Mouse (Mus musculus) cerebellum, adult 2 months (tissue): ENCODE data around the gene Kcne2. TPM values are rescaled to one million over a fixed set of nuclear protein-coding genes. Genes with fewer than 3 reads are reported as not detected.

ENCODE experiments used
- DNase-seq, 2 experiments: peaks; one replicate each; pipeline ENCODE4 v3.0.0; 2021
- H3K27ac ChIP-seq: fragments of 200-500 bp; 2 replicates; pipeline ENCODE4 v1.5.1; 2012; ENCODE audit warnings: low read length, control low read depth, inconsistent platforms; ENCODE audit not compliant: insufficient read depth
- H3K27me3 ChIP-seq: fragments of 200-500 bp; 2 replicates; pipeline ENCODE4 v1.6.1; 2012; ENCODE audit warnings: inconsistent platforms, mild to moderate bottlenecking, low read length, moderate library complexity; ENCODE audit not compliant: control insufficient read depth, insufficient read depth
- H3K4me1 ChIP-seq: fragments of 200-500 bp; 2 replicates; pipeline ENCODE4 v1.6.1; 2011; ENCODE audit warnings: low read length; ENCODE audit not compliant: control insufficient read depth, insufficient read depth
- H3K4me3 ChIP-seq: fragments of 200-500 bp; replicated peaks from 2 replicates; pipeline ENCODE3; 2011; ENCODE audit warnings: mild to moderate bottlenecking, low read depth, low read length, control low read depth; ENCODE audit not compliant: insufficient read depth
- CTCF ChIP-seq: fragments of 200-500 bp; IDR thresholded peaks from 2 replicates; pipeline ENCODE4 v1.5.1; 2011; ENCODE audit warnings: low read depth, mild to moderate bottlenecking, control low read depth, low read length, moderate library complexity, borderline replicate concordance; ENCODE audit not compliant: insufficient read depth
- POLR2A ChIP-seq: fragments of 200-500 bp; IDR thresholded peaks from 2 replicates; pipeline ENCODE4 v1.6.1; 2011; ENCODE audit warnings: low read length, control low read depth, borderline replicate concordance; ENCODE audit not compliant: insufficient read depth
- WGBS: fragments of 180-500 bp; shearing (Covaris S2); methylation state at CpG from one replicate; pipeline ENCODE4 v1.1.7; 2018; 5-methylcytosine and 5-hydroxymethylcytosine counted together
- polyA plus RNA-seq: library from polyadenylated mRNA; depleted of rRNA; stranded (reverse); fragments of >200 nt; gene quantifications from 2 replicates; pipeline ENCODE4 v1.2.3, GENCODE M21; 2012

The Kcne2 gene
- polyA plus RNA-seq, 1 experiment: 3.7 TPM

GRCm38 (mm10) chr16:92274516-92274915 is 17.7 kb upstream of the Kcne2 start:
- Histone ChIP-seq H3K27ac (no peak overlapping the region), H3K27me3 (no peaks in the 10 kb centered on the region), H3K4me3 (no peak overlapping the region), H3K4me1 (peaks cover 7% of the 10 kb centered on the region)
- no peak for DNase-seq
- TF ChIP-seq POLR2A (no peak), CTCF (no peak)
- 26% methylated on average over 5 of the region's 5 CpGs for WGBS

- WGBS: 40% methylated on average over 4 of the region's 4 CpGs
Observed at GRCm38 (mm10) chr16:92275526-92275925, 16.7 kb upstream of the Kcne2 start.

GRCm38 (mm10) chr16:92282671-92283070 is 9.5 kb upstream of the Kcne2 start:
- Histone ChIP-seq H3K27me3 (no peaks in the 10 kb centered on the region), H3K27ac (no peak overlapping the region), H3K4me3 (no peak overlapping the region), H3K4me1 (no peaks in the 10 kb centered on the region)
- 76% methylated on average over 5 of the region's 5 CpGs for WGBS
- DNase-seq: no peak
- no peak for TF ChIP-seq POLR2A
- no peak for TF ChIP-seq CTCF

More at GRCm38 (mm10) chr16:92275526-92275925, 16.7 kb upstream of the Kcne2 start:
- no peak for TF ChIP-seq CTCF
- no peak for TF ChIP-seq POLR2A
- H3K4me3 ChIP-seq: no peak overlapping the region
- H3K27ac ChIP-seq: no peak overlapping the region
- peaks cover 7% of the 10 kb centered on the region for H3K4me1 ChIP-seq
- no peaks in the 10 kb centered on the region for H3K27me3 ChIP-seq
- DNase-seq: peak; percentile 14 to 25

GRCm38 (mm10) chr16:92285068-92285467 is 7.1 kb upstream of the Kcne2 start:
- WGBS: 61% methylated on average over 10 of the region's 10 CpGs
- no peaks in the 10 kb centered on the region for H3K27me3 ChIP-seq

GRCm38 (mm10) chr16:92286609-92287008 is 5.6 kb upstream of the Kcne2 start:
- 6% methylated on average over 7 of the region's 7 CpGs for WGBS
- TF ChIP-seq POLR2A (no peak), CTCF (peak; percentile 88)
- peak; percentile 71 to 88 for DNase-seq
- no peak overlapping the region for H3K4me3 ChIP-seq
- H3K4me1 ChIP-seq: no peaks in the 10 kb centered on the region
- no peak overlapping the region for H3K27ac ChIP-seq
- H3K27me3 ChIP-seq: no peaks in the 10 kb centered on the region

More at GRCm38 (mm10) chr16:92285068-92285467, 7.1 kb upstream of the Kcne2 start:
- H3K4me3 ChIP-seq: no peak overlapping the region
- TF ChIP-seq CTCF (no peak), POLR2A (no peak)
- H3K27ac ChIP-seq: no peak overlapping the region
- DNase-seq: no peak
- no peaks in the 10 kb centered on the region for H3K4me1 ChIP-seq

- no peak for TF ChIP-seq POLR2A
- TF ChIP-seq CTCF: peak; percentile 37; the same call in 1 of the 2 replicates
- no peaks in the 10 kb centered on the region for H3K4me1 ChIP-seq
- 79% methylated on average over 9 of the region's 9 CpGs for WGBS
- DNase-seq: no peak
- H3K27ac ChIP-seq: no peak overlapping the region
- no peak overlapping the region for H3K4me3 ChIP-seq
- H3K27me3 ChIP-seq: no peaks in the 10 kb centered on the region
Observed at GRCm38 (mm10) chr16:92288778-92289177, 3.4 kb upstream of the Kcne2 start.

- TF ChIP-seq POLR2A: no peak
- TF ChIP-seq CTCF: no peak
- no peak for DNase-seq
- no peaks in the 10 kb centered on the region for H3K4me1 ChIP-seq
- no peak overlapping the region for H3K4me3 ChIP-seq
- H3K27me3 ChIP-seq: no peaks in the 10 kb centered on the region
- H3K27ac ChIP-seq: no peak overlapping the region
Observed at GRCm38 (mm10) chr16:92290045-92290444, 2.1 kb upstream of the Kcne2 start.

GRCm38 (mm10) chr16:92294267-92294970 is 2.2 kb downstream of the Kcne2 start:
- no peak for TF ChIP-seq CTCF
- TF ChIP-seq POLR2A: no peak
- DNase-seq: no peak
- Histone ChIP-seq H3K27me3 (no peaks in the 10 kb centered on the region), H3K27ac (no peak overlapping the region), H3K4me1 (no peaks in the 10 kb centered on the region), H3K4me3 (no peak overlapping the region)
- 34% methylated on average over 12 of the region's 12 CpGs for WGBS

- no peak for TF ChIP-seq CTCF
- TF ChIP-seq POLR2A: no peak
- no peak for DNase-seq
- no peak overlapping the region for H3K4me3 ChIP-seq
- WGBS: 63% methylated on average over 2 of the region's 2 CpGs
- no peak overlapping the region for H3K27ac ChIP-seq
- no peaks in the 10 kb centered on the region for H3K27me3 ChIP-seq
- H3K4me1 ChIP-seq: no peaks in the 10 kb centered on the region
Observed at GRCm38 (mm10) chr16:92295328-92295727, 3.1 kb downstream of the Kcne2 start.
